Mouse (Mus musculus) liver, adult 2 months (tissue): ENCODE results near the gene Gpd1. TPM values are rescaled to one million over a fixed set of nuclear protein-coding genes. Genes with fewer than 3 reads are reported as not detected.
A peak's percentile ranks its signal among the peaks of the same experiment; 100 is the strongest.

Experiments
- DNase-seq: peaks from one replicate; pipeline ENCODE4 v3.0.0-alpha.2; 2011; ENCODE audit warnings: low read depth, low spot score; ENCODE audit errors: extremely low read depth
- H3K27ac ChIP-seq: fragments of 200-500 bp; replicated peaks from 2 replicates; pipeline ENCODE4 v1.5.1; 2012; ENCODE audit warnings: low read depth, mild to moderate bottlenecking, control low read depth, inconsistent platforms, low read length; ENCODE audit not compliant: insufficient read depth
- H3K27me3 ChIP-seq: fragments of 200-500 bp; 2 replicates; pipeline ENCODE4 v1.6.1; 2012; ENCODE audit warnings: mild to moderate bottlenecking, moderate library complexity, low read length, inconsistent platforms; ENCODE audit not compliant: control insufficient read depth, insufficient read depth
- H3K36me3 ChIP-seq: fragments of 200-500 bp; 2 replicates; pipeline ENCODE4 v1.6.1; 2012; ENCODE audit warnings: low read length, inconsistent platforms; ENCODE audit not compliant: control insufficient read depth, insufficient read depth
- H3K4me1 ChIP-seq: fragments of 200-500 bp; 2 replicates; pipeline ENCODE4 v1.6.1; 2011; ENCODE audit warnings: low read length; ENCODE audit not compliant: control insufficient read depth, insufficient read depth
- H3K4me3 ChIP-seq: fragments of 200-500 bp; 2 replicates; pipeline ENCODE4 v1.5.1; 2011; ENCODE audit warnings: low read depth, mild to moderate bottlenecking, control low read depth, low read length, moderate library complexity; ENCODE audit not compliant: insufficient read depth
- H3K79me2 ChIP-seq: fragments of 200-500 bp; 2 replicates; pipeline ENCODE4 v1.6.1; 2012; ENCODE audit warnings: inconsistent platforms, mild to moderate bottlenecking, low read length, moderate library complexity; ENCODE audit not compliant: control insufficient read depth, insufficient read depth
- H3K9ac ChIP-seq: fragments of 200-500 bp; 2 replicates; pipeline ENCODE4 v1.6.1; 2012; ENCODE audit warnings: low read depth, mild to moderate bottlenecking, control low read depth, inconsistent platforms, low read length
- CTCF ChIP-seq: fragments of 200-500 bp; IDR thresholded peaks from 2 replicates; pipeline ENCODE4 v1.5.1; 2011; ENCODE audit warnings: low read depth, low read length, control low read depth
- POLR2A ChIP-seq: fragments of 200-500 bp; IDR thresholded peaks from 2 replicates; pipeline ENCODE4 v1.6.1; 2011; ENCODE audit warnings: low read length, control low read depth; ENCODE audit not compliant: insufficient read depth; ENCODE audit errors: extremely low read depth
- WGBS: fragments of 180-500 bp; shearing (Covaris S2); methylation state at CpG from one replicate; pipeline ENCODE4 v1.1.7; 2018; 5-methylcytosine and 5-hydroxymethylcytosine counted together
- polyA plus RNA-seq: library from polyadenylated mRNA; depleted of rRNA; stranded (reverse); fragments of >200 nt; gene quantifications from 2 replicates; pipeline ENCODE4 v1.2.3, GENCODE M21; 2012
- total RNA-seq: library from RNA; depleted of rRNA; stranded (reverse); fragments of >200 nt; gene quantifications from 2 replicates; pipeline ENCODE4 v1.2.3, GENCODE M21; 2014

The Gpd1 gene
- total and polyA plus RNA-seq, 2 experiments, result 151 to 233 TPM

DNA sequence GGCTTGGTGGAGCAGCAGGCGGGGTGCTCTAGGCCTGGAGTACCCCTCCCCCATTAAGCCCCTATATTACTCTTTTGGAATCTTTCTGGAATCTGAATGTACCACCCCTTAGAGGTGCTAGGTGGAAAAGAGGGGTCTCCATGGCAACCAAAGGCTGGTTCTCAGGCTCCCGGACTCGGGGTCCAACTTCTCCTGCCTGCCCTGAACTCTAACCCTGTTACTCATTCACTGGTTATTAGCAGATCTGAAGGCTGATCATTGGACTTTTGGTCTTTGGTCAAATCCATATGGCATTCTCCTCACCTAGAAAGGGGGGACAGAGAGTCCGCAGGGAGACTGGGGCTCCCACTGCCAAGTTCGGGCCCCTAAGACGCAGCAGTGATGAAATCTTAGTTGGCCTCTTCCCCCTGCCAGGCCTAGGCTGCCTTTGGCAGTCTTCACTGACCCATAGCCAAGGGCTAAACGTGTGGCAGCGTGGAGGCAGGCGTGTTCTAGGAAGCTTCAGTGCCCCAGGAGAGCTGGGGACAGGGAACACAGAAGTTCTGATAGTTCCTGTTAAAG lies 1.2 kb downstream of the Gpd1 start:
- WGBS, result 28% methylated on average over 9 of the region's 9 CpGs

DNA sequence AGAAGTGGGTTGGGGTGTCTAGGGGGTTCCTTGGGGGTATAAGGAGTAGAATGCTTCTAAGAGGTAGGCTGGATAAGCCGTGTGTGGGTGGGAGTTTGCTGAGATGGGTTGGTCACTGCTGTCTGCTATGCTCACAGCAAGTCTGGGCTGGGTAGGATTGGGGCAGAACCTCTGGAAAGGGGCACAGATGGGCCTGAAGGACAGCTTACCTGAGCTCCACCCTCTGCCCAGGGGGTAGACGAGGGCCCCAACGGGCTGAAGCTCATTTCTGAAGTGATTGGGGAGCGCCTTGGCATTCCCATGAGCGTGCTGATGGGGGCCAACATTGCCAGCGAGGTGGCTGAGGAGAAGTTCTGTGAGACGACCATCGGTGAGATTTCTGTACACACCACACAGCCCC lies 2.5 kb downstream of the Gpd1 start:
- H3K27ac ChIP-seq, result no peak overlapping the region

More for the DNA sequence above, 1.2 kb downstream of the Gpd1 start:
- peaks cover 49% of the 10 kb centered on the region for H3K4me1 ChIP-seq
- H3K9ac ChIP-seq, result peak overlapping the region; percentile 82
- H3K27me3 ChIP-seq, result no peaks in the 10 kb centered on the region
- H3K36me3 ChIP-seq, result no peaks in the 10 kb centered on the region; the same call in 1 of the 2 replicates
- peak overlapping the region; percentile 87 for H3K4me3 ChIP-seq
- no peak for TF ChIP-seq POLR2A
- no peak for TF ChIP-seq CTCF
- H3K79me2 ChIP-seq, result peaks cover 3% of the 10 kb centered on the region; the same call in 1 of the 2 replicates
- peak; percentile 91 for DNase-seq
- peak overlapping the region; percentile 88 for H3K27ac ChIP-seq

DNA sequence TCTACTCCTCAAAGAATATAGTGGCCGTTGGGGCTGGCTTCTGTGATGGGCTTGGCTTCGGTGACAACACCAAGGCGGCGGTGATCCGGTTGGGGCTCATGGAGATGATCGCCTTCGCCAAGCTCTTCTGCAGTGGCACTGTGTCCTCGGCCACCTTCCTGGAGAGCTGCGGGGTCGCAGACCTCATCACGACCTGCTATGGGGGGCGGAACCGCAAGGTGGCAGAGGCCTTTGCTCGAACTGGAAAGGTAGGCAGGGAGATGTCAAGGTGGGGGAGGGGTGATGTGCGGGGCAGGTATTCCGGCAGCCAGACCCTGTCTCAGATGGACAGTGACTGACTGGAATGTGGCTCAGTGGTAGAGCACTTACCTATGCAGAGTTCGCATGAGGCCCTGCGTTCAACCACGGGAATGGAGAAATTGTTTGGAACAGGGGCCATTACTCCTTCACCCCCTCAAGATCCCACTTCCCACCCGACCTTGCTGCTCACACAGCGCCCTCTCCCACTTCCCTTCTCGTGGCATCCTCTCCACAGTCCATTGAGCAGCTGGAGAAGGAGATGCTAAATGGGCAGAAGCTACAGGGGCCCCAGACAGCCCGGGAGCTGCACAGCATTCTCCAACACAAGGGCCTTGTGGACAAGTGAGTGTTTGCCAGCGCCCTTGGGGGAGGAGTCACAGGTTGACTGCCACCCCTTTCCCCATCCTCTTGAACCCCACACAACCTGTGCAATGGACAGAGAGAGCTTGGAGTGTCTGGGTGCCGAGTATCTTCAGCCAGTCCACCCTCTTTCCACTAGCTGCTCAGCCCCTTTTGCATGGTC lies 4.8 kb downstream of the Gpd1 start:
- DNase-seq, result peak; percentile 27
- Histone ChIP-seq H3K36me3 (no peaks in the 10 kb centered on the region; the same call in 1 of the 2 replicates), H3K27ac (no peak overlapping the region), H3K27me3 (no peaks in the 10 kb centered on the region), H3K4me1 (peaks cover 45% of the 10 kb centered on the region), H3K9ac (no peak overlapping the region), H3K79me2 (peaks cover 3% of the 10 kb centered on the region; the same call in 1 of the 2 replicates), H3K4me3 (no peak overlapping the region)
- WGBS, result 70% methylated on average over 25 of the region's 25 CpGs
- no peak for TF ChIP-seq CTCF
- no peak for TF ChIP-seq POLR2A

More for the DNA sequence above, 2.5 kb downstream of the Gpd1 start:
- no peak for TF ChIP-seq CTCF
- no peak for TF ChIP-seq POLR2A
- Histone ChIP-seq H3K27me3 (no peaks in the 10 kb centered on the region), H3K4me3 (no peak overlapping the region), H3K4me1 (peaks cover 59% of the 10 kb centered on the region), H3K36me3 (no peaks in the 10 kb centered on the region; the same call in 1 of the 2 replicates), H3K9ac (0 out of 2 replicates have a peak overlapping the region, but pooled peaks have one; percentile 4), H3K79me2 (peaks cover 3% of the 10 kb centered on the region; the same call in 1 of the 2 replicates)
- 69% methylated on average over 8 of the region's 8 CpGs for WGBS
- no peak for DNase-seq

DNA sequence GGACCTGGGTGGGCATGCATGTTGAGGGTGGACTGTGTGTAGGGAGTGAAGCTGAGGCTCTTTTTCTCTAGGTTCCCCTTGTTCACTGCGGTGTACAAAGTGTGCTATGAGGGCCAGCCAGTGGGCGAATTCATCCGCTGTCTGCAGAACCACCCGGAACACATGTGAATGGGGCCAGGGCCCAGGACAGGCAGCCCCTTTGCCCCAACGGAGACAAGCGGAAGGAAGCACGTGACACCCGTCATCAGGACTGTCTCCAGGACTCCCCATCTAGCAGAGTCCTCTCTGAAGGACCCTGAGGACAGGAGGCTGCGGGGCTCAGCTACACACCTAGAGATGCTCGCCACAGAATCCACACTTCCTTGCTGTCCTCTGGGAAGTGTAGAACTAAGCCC lies 5.8 kb downstream of the Gpd1 start:
- Histone ChIP-seq H3K79me2 (peaks cover 5% of the 10 kb centered on the region; the same call in 1 of the 2 replicates), H3K9ac (no peak overlapping the region), H3K4me3 (no peak overlapping the region), H3K27me3 (no peaks in the 10 kb centered on the region), H3K27ac (peak overlapping the region; percentile 67), H3K36me3 (peaks cover 2% of the 10 kb centered on the region; the same call in 1 of the 2 replicates), H3K4me1 (peaks cover 45% of the 10 kb centered on the region)
- DNase-seq, result no peak
- TF ChIP-seq POLR2A, result no peak
- TF ChIP-seq CTCF, result no peak
- 61% methylated on average over 10 of the region's 10 CpGs for WGBS

DNA sequence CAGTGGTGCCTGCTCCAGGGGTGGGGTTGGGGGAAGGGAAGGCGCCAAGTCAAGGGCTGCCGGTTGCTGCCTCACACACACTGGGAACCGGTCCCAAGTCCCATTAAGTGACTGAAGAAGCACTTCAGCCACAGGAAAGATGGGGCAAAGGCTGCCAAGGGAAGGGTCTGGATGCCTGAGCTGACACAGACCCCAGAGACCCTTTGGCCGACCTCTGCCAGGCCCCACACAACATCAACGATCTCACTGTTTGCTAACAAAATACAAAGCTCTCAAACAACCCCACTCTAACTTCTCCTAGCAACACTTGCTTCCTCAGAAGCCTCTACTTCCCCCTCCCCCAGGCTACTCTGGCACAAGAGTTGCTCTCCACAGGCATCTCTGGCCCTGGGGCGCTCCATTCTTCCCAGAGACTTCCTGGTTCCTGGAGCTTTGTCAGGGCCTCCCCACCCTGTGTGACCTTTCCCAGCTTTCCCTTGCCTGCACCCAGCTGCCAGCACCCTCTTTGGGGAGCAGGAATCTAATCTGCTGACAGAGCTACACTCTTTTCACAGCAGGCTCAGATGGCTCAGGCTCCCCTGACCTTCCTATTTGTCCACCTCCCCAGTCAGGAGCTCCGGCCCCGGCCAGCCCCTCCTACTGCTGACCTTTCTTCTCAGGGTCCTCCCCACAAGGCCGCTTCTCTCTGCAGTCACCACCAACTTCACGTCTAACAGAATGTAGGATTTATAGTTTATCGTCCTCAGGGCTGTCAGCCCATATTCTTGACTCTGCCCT lies 6.4 kb downstream of the Gpd1 start:
- no peaks in the 10 kb centered on the region for H3K27me3 ChIP-seq
- peaks cover 45% of the 10 kb centered on the region for H3K4me1 ChIP-seq
- 10% methylated on average over 11 of the region's 11 CpGs for WGBS
- no peak for TF ChIP-seq POLR2A
- TF ChIP-seq CTCF, result no peak
- DNase-seq, result peak; percentile 58
- peaks cover 3% of the 10 kb centered on the region; the same call in 1 of the 2 replicates for H3K36me3 ChIP-seq
- peaks cover 5% of the 10 kb centered on the region; the same call in 1 of the 2 replicates for H3K79me2 ChIP-seq
- peak overlapping the region; percentile 67 for H3K27ac ChIP-seq
- no peak overlapping the region for H3K4me3 ChIP-seq
- peak overlapping the region; percentile 16; the same call in 1 of the 2 replicates for H3K9ac ChIP-seq
